Mouse (Mus musculus): Measurements from ENCODE around the gene Olfr744.
"Not testable (repeated sequence)": the region's sequence is repeated elsewhere in the genome, so short reads cannot be mapped to it uniquely, and the experiment has no call there.

DNA sequence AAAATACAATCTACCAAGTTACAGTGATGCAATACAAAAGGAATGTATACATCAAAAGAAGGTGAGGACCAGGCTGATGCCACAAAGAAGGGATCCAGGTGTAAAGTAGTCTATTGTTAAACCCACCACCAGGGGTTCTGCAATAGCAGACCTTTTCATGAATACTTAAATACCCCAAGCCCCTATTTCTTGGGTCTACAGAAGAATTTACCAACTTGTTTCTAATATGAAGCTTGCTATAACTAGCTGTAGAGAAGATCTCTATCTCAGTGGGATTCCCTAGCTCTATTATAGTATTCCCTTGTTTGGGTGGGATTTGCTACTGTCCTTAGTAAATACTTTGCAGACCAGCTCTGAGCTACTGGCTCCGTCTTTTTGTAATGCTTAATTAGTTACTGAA lies 41.6 kb upstream of the Olfr744 start:
- not testable (repeated sequence) for TF ChIP-seq CTCF (IDR thresholded peaks at IDR 0.05; ENCODE audit: insufficient read depth, low read length); POLR2A (IDR thresholded peaks at IDR 0.05; ENCODE audit: borderline replicate concordance, extremely low read depth, low read depth, low read length)
